Mouse (Mus musculus): Measurements from ENCODE around the gene Bcl11a. TPM values are rescaled to one million over a fixed set of nuclear protein-coding genes. Genes with fewer than 3 reads are reported as not detected.

Bcl11a gene
- 3.0 and 5.0 TPM in 2 replicates for polyA plus RNA-seq (2015; fragmentation: Nextera tagmentation; extraction: Ambion mirVana)

GRCm38 (mm10) chr11:24077795-24078705, at the start of gene Bcl11a:
Gene Bcl11a, plus strand, starts transcription at chr11:24078056.

GRCm38 (mm10) chr11:24074634-24075104, 3.2 kb upstream of the Bcl11a start, which contains the start of gene A830031A19Rik:
Gene A830031A19Rik, minus strand, starts transcription at chr11:24075054.

Other genes starting within 250 kb of the Bcl11a start
- gene Papolg, start 182.8 kb upstream of the Bcl11a start, polyA plus RNA-seq (2015; fragmentation: Nextera tagmentation; extraction: Ambion mirVana), result 7.1 and 8.7 TPM in 2 replicates
- gene A830031A19Rik, start 3.0 kb upstream of the Bcl11a start, polyA plus RNA-seq (2015; fragmentation: Nextera tagmentation; extraction: Ambion mirVana), result not detected in 2 replicates

All from adrenal gland, postnatal 0 days (tissue).